Mouse (Mus musculus) embryo, embryonic 11.5 days (tissue): ENCODE measurements around the gene Ptpn6.

Experiments
- DNase-seq: peaks from one replicate; pipeline ENCODE4 v3.0.0-alpha.2; 2012; ENCODE audit warnings: low read depth, low spot score

The Ptpn6 gene

DNA sequence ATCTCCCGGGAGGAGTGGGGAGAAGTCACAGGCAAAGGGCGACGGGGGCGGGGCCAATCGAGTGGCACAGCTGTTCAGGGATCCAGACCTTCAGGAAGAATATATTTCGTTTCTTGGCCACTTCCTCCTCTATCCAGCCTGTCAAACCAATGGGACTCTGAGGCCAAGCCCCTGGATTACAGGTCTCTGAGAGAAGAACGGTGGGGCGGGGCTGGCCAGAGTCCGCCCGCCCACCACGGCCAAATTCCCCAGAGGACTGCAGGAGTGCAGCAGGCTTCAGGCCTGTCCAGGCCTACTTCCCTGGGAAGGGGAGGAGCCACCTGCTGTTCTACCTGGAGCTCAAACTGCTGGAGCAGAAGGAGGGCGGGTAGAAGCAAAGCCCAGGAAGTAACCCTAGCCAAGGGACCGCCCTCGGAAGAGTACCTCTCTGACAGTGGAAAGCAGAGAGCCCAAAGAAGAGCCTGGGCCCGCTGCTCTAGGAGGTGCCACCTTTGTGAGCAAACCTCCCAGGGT lies at the start of gene Ptpn6:
Gene Ptpn6, minus strand, starts transcription at position 204 of the 513 bp plus-strand sequence.
- DNase-seq = no peak

- no peak for DNase-seq
Observed at GRCm38 (mm10) chr6:124787722-124788121, 49.2 kb upstream of the Ptpn6 start.

GRCm38 (mm10) chr6:124786756-124787420 lies 48.4 kb upstream of the Ptpn6 start:
- no peak for DNase-seq

- no peak for DNase-seq
Observed at GRCm38 (mm10) chr6:124782436-124782835, 43.9 kb upstream of the Ptpn6 start.

GRCm38 (mm10) chr6:124780917-124781316 lies 42.4 kb upstream of the Ptpn6 start:
- no peak for DNase-seq

- DNase-seq = no peak
Observed at GRCm38 (mm10) chr6:124779984-124780416, 41.5 kb upstream of the Ptpn6 start.

DNA sequence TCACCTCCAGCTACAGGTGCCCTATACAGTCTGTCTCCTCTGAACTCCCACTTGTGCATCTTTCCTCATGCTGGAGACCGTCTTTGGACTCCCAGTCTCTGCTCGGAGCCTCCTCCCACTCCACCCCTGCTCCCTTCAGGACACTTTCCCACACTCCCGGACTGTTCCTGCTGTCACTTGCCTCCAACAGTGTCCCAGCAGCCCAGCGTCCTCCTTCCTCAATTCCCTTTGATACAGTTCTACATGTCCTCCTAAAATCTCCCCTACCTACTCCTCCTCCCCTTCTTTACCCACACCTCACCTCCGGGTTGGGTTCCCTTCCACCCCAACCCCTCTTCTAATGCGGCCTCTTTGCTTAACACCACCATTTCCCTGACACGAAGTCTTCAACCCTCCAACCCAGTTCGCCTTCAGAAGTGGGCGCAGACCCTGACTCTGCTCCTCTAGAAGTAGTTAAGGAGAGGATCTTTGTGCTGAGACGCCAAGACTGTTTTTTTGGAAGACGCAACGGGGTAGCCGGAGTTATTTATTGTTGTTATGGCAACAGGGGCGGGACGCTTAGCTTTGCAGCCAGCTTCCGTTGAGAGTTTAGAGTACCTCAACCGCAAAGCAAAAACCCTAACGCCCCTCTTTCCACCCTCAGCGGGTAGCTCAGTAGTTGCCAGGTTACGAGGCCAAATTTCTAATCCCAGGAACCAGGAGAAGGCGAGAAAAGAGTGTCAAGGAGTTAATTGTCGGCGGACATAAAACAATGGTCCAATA lies 40.9 kb upstream of the Ptpn6 start, which contains the start of gene Lrrc23:
Gene Lrrc23, minus strand, starts transcription at position 506 of the 762 bp plus-strand sequence.
- DNase-seq = no peak

GRCm38 (mm10) chr6:124770511-124770910 lies 32.0 kb upstream of the Ptpn6 start:
- no peak for DNase-seq

- no peak for DNase-seq
Observed at GRCm38 (mm10) chr6:124770013-124770412, 31.5 kb upstream of the Ptpn6 start.

DNA sequence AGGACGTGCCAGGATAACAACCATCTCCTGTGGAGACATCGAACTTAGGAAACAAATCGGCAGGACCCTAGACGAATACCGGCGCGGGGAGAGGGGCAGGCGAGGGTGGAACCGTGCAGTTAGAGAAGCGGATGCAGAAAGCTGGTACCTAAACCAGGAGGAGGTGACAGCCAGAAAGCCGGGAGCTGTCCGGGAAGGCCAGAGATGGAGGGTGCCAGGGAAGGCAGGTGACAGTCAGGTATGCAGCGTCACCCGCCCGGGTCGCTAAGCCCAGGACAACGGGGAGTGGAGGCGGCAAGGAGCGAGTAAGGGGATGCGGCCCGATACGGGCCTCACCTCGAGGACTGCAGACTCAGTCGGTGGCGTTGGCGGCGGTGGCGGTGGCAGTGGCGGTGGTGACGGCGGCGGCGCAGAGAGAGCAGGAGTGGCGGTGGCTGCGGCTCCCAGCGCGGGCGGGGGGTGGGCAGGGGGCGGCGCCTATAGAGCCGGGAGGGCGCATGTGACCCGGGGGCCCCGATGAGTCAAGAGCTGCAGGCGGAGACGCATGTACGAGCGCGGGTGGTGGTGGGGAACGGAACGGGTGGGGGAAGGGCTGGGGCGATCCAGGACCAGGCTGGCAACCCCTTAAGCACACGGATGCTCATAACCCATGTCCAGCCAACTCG lies 30.7 kb upstream of the Ptpn6 start, which contains the start of gene Eno2:
Gene Eno2, minus strand, starts transcription at position 573 of the 665 bp plus-strand sequence.
- DNase-seq = no peak

- DNase-seq = no peak
Observed at GRCm38 (mm10) chr6:124768704-124769044, 30.2 kb upstream of the Ptpn6 start.

DNA sequence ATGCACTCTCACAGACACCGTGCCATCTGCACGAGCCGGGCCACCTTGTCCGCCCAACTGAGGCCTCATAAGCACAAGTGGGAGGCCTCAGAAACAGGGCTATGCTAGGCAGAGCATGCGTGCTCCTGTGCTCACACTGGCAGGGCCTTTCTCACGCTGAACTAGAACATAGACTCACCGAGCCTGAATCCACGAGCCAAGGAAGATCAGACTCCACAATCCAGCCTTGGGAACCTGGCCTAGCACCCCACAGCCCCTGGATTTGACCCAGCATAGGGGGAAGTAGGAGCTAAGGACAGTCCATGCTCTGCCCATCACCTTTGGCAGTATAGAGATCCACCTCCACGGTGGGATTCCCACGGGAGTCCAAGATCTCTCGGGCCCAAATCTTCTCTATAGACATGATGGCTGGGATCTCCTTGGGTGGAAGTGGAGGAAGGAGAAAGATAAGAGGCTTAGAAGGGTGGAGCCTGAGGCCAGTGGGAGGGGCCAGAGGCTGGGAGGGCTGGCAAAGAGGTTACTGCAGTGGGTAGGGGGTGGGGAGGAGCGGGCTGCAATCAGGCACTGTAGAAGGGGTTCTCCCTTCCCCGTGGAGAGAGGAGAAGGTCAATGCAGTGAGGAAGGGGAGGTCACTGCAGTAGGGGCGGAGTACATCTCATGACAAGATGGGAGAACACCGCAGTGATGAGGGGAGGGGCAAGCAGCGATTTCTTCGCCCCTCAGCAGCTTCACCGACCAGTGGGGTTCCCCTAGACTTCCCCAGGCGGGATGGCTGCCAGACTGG lies 29.6 kb upstream of the Ptpn6 start:
- no peak for DNase-seq

DNA sequence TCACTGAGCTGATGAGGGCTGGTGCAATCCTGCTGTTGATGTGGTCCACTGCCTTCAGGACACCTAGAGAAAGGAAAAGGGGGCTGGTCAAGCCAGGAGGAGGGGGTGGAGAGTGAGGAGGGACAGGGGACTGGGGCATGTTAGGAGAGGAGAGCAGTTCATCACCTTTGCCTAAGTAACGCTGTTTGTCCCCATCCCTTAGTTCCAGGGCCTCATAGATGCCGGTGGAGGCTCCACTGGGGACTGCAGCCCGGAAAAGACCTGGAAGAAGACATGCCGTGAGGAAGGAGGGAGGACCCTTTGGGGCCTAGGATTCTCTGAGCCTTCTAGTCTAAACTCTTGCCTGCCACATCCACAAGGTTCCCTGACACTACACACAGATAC lies 29.0 kb upstream of the Ptpn6 start:
- DNase-seq = no peak

GRCm38 (mm10) chr6:124765951-124766350 lies 27.4 kb upstream of the Ptpn6 start:
- no peak for DNase-seq

GRCm38 (mm10) chr6:124759259-124759658 lies 20.7 kb upstream of the Ptpn6 start:
- peak; percentile 75 for DNase-seq

DNA sequence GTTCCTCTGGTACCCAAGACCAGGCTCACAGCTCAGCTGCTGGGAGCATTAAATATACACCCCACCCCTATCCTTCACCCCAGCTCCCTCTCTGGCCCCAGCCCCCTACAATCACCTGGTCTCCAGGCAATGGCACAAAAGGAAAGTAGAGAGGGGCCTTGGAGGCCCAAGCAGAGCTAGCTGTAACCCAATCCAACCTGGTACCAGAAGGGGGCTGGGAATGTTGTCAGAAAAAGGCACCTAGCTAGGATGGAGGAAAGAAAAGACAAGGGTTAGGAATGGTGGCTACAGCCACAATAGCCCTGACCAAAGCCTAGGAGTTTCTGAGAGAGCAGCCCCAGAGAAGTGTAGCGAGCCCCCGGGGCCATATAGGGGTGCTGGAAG lies 20.3 kb upstream of the Ptpn6 start:
- DNase-seq = no peak

DNA sequence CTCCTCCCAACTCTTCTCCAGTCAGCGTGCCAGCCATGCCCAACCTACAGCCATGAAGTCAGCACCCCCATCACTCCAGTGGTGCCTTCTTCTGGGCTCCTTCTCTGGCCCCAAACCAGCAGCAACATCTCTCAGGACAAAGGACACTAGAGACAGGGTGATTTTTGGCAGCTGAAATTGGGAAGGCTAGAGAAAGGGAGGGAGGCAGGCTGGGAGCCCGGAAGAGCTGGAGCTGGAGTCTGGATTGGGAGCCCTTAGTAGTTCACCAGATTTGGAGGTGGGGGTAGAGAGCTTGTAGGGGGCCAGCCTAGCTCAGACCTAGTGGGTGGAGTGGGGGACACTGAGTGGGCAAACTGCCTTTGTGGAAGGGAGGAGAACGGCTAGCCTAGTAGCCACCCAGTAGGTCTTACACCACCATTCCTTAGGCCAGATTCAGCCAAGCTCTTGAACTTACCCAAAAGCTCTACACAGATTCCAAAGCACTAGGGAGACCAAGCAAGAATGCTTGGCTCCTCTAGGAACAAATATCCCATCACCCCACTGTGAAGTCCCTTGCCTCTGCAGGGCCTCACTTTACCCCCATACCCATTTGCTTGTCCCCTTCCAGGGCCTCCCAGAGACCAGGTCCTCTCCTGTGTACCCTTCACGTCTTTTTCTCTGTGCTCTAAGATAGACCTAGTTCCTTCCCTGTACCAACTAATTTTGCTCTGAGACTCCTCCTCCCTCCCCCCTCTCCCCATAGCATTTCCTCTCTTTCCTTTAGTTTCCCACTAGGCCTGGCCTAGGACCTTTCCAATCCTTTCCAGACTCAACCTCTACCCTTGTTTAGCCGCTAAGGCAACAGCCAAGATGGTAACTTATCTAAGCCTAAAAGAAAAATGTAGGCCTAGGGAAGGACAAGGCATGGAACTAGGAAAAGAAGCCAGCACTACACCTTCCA lies 19.7 kb upstream of the Ptpn6 start:
- DNase-seq = no peak

DNA sequence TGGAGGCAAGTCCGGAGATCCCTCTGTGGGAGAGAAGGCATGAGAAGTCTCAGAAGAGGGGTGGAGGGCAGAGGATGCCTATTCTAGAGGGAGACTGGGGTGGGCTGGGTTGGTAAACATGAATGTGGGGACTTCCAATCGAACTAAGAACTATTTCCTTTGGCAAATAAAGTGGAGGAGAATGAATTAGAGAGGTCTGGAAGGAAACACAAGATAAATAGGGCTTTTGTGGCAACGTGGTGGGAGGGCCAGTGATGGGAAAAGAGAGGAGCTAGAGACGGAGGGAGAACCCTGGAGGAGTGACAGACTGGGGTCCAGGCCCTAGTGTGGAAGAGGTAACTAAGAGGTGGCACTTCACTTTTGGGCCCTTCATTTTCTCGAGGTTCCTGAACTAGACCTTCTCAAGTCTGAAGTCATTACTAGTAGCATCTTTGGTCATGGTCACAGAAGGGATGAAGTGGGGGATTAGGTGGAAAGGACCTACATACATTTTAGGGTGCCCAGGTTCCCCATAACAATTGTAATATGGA lies 18.9 kb upstream of the Ptpn6 start:
- DNase-seq = no peak

DNA sequence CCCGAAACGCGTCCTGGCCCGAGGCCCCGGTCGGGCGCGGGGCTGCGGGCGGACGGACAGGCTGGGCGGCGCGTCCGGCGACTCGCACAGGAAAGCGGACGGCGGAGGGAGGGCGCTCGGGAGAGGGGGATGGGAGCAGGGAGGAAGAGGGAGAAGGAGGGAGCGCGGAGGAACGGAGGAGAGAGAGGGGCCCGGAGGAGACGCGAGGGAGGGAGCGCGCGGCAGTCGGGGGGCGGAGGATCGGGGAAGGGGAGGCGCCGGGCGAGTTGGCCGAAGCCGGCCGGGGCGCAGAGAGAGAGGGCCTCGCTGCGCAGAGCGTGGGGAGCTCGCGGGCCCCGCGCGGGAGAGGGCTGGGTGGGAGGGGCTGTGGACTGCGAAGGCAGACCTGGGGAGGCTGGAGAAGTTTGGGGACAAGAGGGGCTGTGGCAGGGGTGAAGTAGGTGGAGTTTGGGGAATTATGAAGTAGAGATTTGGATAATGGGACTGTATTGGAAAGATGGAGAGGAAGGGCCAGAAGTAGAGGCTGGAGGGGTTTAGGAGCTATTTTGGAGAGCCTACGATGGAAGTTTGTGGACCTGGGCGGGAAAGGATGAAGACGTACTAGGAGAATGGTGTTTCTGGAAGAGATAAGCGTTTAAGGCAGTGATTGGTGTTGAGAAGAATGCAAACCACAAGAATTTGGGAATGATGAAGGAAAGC lies 18.3 kb upstream of the Ptpn6 start:
- peak; percentile 64 for DNase-seq
